ENCODE assay signal across 8 mouse cellular contexts in the genomic region with DNA sequence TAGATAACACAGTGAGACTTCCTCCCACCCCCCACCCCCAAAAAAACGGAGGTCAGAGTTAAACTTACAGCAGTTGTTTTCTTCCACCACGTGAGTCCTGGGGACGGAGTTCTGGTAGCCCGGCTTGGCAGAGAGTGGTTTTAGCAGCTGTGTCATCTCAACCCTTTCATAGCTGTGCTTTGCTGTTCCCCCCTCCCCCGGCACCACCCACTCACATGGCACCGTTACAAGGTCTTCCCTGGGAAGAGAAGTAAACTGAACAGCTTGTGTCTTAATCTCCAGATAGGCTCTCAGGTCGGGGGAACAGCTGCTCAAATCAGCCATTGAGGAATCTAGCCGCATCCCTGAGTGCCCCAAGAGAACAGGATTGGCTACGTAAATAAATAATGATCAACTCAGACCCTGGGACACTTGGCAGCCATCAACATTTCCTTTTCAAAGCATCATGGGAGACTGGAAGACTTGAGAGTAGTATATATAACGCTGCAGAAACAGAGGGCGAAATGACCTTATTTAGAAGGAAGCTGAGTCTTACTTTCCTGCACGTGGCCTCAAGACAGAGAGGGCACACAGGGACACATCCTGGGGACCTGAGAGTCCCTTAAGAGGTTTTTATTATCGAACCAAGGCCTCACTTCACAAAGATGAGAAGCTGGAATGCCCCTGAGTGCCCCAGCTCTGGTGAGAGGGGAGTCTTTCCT. TPM values are rescaled to one million over a fixed set of nuclear protein-coding genes. Genes with fewer than 3 reads are reported as not detected.
DNase-seq lines count a peak whose midpoint lies in the region; ATAC-seq and TF ChIP-seq lines count a peak whose summit lies in the region.

No protein-coding gene starts in this region.

- no peak overlapping the region for H3K9ac ChIP-seq in hindbrain, postnatal 0 days (replicated peaks; ENCODE audit: low read length)

- peak; percentile 56 for DNase-seq in layer of hippocampus, adult 11-12 months (ENCODE audit: low spot score)
- DNase-seq in layer of hippocampus, postnatal 10 days (ENCODE audit: low spot score in 2 of 2) = no peak
- DNase-seq in frontal cortex, postnatal 14 days (ENCODE audit: low spot score in 2 of 2) = peak; percentile 48 to 64
- peak; percentile 64 for DNase-seq in hindbrain, postnatal 0 days (ENCODE audit: low spot score)
- peak; percentile 83 for DNase-seq in left cerebral cortex, postnatal 4 days
- DNase-seq in retina, embryonic 14.5 days (ENCODE audit: low spot score) = peak; percentile 66
- no peak for DNase-seq in T-cell, adult 2 months (ENCODE audit: low spot score)

- H3K4me1 ChIP-seq in hindbrain, postnatal 0 days (ENCODE audit: insufficient read depth, low read length) = no peaks in the 10 kb centered on the region

- 0 out of 2 replicates have a peak overlapping the region, but pooled peaks have one; percentile 32 for H3K27ac ChIP-seq in hindbrain, postnatal 0 days

- TF ChIP-seq CTCF in hindbrain, postnatal 0 days (IDR thresholded peaks at IDR 0.05; ENCODE audit: low read depth) = no peak

- H3K4me3 ChIP-seq in hindbrain, postnatal 0 days (ENCODE audit: low read length) = no peak overlapping the region

- H3K36me3 ChIP-seq in hindbrain, postnatal 0 days (ENCODE audit: insufficient read depth, low read length) = no peaks in the 10 kb centered on the region

- intact Hi-C loops in left cerebral cortex, postnatal 4 days (cut with DNase I) = loop anchor here (5.0 kb wide), 1 partner anchor 38 kb away; a partner anchor contains a TSS

- no peaks in the 10 kb centered on the region for H3K9me3 ChIP-seq in hindbrain, postnatal 0 days (ENCODE audit: low read length)

- no peaks in the 10 kb centered on the region for H3K27me3 ChIP-seq in hindbrain, postnatal 0 days (ENCODE audit: insufficient read depth, low read length)

- WGBS in hindbrain, postnatal 0 days = 33% methylated on average over 13 of the region's 13 CpGs

- H3K4me2 ChIP-seq in hindbrain, postnatal 0 days (ENCODE audit: low read depth, low read length) = no peak overlapping the region

- no peak for ATAC-seq in hindbrain, postnatal 0 days
- ATAC-seq in erythroblast, adult 5-6 weeks (replicated peaks; ENCODE audit: low FRiP score, poor library complexity, severe bottlenecking) = no peak

RNA-seq across cellular contexts. Expression of a gene that starts 0.6 kb away (rescaled TPM):
- 10 to 100 TPM; 89.8 to 90.7 TPM for total RNA-seq in layer of hippocampus, postnatal 10 days (2021)
- 99.7 and 105 TPM in 2 replicates for total RNA-seq in hindbrain, postnatal 0 days (2014; rRNA removed)
- 148 and 150 TPM in 2 replicates for polyA plus RNA-seq in hindbrain, postnatal 0 days (2015; fragmentation: Nextera tagmentation; extraction: Ambion mirVana)
- total RNA-seq in left cerebral cortex, postnatal 4 days (2021) = 100 to 1,000 TPM; 107 TPM
- 9.8 and 11.1 TPM in 2 replicates for total RNA-seq in erythroblast, adult 5-6 weeks (2015; ENCODE audit: low replicate concordance)
- 9.2 and 14.1 TPM in 2 replicates for total RNA-seq in erythroblast, adult 5-6 weeks (2017; ENCODE audit: low replicate concordance)

RNA-seq across cellular contexts. Expression of a gene that starts 28.6 kb away (rescaled TPM):
- under 1 TPM in 1 of 2 experiments, not detected in 1; 0.18 TPM for total RNA-seq in layer of hippocampus, postnatal 10 days (2021)
- total RNA-seq in hindbrain, postnatal 0 days (2014; rRNA removed) = not detected in 2 replicates
- polyA plus RNA-seq in hindbrain, postnatal 0 days (2015; fragmentation: Nextera tagmentation; extraction: Ambion mirVana) = 0.30 and 0.31 TPM in 2 replicates
- total RNA-seq in left cerebral cortex, postnatal 4 days (2021) = under 1 TPM in 1 of 2 experiments, not detected in 1; 0.08 TPM
- not detected in 2 replicates for total RNA-seq in erythroblast, adult 5-6 weeks (2015; ENCODE audit: low replicate concordance)
- 0.17 TPM in 1 of 2 replicates, not detected in the other for total RNA-seq in erythroblast, adult 5-6 weeks (2017; ENCODE audit: low replicate concordance)

RNA-seq across cellular contexts. Expression of a gene that starts 36.1 kb away (rescaled TPM):
- total RNA-seq in layer of hippocampus, postnatal 10 days (2021) = 1 to 10 TPM; 1.7 to 2.1 TPM
- 25.5 and 29.7 TPM in 2 replicates for total RNA-seq in hindbrain, postnatal 0 days (2014; rRNA removed)
- polyA plus RNA-seq in hindbrain, postnatal 0 days (2015; fragmentation: Nextera tagmentation; extraction: Ambion mirVana) = 17.9 and 20.4 TPM in 2 replicates
- 1 to 10 TPM; 4.8 to 6.7 TPM for total RNA-seq in left cerebral cortex, postnatal 4 days (2021)
- 14.2 and 15.9 TPM in 2 replicates for total RNA-seq in erythroblast, adult 5-6 weeks (2015; ENCODE audit: low replicate concordance)
- total RNA-seq in erythroblast, adult 5-6 weeks (2017; ENCODE audit: low replicate concordance) = 45.3 and 46.3 TPM in 2 replicates

Comparison
In these comparisons a context has a peak if more than half of its experiments do, and no peak if none do; other contexts are left out.
1. DNase-seq: peak in layer of hippocampus, adult 11-12 months (single experiment), frontal cortex, postnatal 14 days (2 of 2), hindbrain, postnatal 0 days (single experiment), left cerebral cortex, postnatal 4 days (single experiment) and retina, embryonic 14.5 days (single experiment); none in layer of hippocampus, postnatal 10 days (0 of 2) and T-cell, adult 2 months (single experiment).